Mouse (Mus musculus) thymus, postnatal 25 days (tissue): ENCODE measurements around the gene Cryzl2.

Source experiments
- DNase-seq: peaks from one replicate; pipeline ENCODE4 v3.0.0; 2022

The Cryzl2 gene

DNA sequence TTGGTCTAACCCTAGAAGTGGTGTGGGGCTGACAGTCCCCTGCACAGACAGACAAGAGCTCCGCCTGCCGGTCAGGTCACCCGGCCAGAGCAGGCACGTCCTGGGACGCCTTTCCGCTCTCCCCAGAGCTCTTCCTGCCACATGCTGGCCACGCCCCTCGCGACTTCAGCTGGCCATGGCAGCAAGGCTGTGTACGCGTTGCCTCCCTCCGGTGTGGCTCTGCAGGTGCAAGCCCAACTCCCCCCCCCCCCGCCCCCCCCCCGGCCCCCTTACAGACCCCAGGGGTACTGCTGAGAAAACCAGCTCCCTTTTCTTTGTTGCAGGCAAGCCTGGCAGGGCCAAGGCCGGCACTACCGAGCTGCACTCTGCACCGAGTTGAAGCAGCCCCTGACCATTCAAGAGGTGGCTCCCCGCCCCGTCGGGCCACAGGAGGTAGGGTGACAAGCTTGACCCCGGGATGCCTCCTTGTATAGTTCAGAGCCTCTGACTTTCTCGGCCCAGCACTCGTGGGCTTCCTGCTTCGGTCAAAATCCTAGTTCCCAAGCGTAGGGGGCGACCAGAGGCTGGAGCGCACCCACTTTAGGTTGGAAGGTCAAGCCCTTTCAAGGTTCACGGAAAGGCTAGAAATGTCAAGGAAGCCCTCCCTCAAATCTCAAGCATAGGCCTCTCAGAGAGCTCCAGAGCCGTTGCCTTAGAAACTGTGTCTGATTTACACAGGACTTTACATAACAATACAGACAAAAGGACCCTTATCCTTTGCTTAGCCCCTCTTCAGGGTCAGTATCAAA is at the start of gene Cryzl2:
TSS of gene Cryzl2 (plus strand) at position 157 of the 788 bp plus-strand sequence.
- peak; percentile 79 for DNase-seq

DNA sequence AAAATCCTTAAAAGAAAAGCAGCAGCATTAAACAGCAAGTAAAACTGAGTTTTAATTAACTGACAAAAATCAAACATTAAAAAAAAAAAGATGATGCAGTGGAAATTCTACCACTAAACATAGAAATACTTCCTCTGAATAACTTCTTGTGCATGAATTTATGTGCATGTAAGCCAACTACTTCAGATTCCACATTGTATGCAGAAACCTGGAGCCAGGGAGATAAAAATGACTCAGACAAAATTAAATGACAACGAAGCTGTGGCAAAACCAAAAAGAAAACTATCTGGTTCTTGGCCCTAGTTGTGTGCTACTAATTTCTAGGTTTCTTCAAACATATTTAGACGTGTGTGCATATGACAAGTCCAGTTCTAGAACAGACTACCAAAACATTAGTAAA is 48.7 kb upstream of the Cryzl2 start:
- DNase-seq, result no peak

DNA sequence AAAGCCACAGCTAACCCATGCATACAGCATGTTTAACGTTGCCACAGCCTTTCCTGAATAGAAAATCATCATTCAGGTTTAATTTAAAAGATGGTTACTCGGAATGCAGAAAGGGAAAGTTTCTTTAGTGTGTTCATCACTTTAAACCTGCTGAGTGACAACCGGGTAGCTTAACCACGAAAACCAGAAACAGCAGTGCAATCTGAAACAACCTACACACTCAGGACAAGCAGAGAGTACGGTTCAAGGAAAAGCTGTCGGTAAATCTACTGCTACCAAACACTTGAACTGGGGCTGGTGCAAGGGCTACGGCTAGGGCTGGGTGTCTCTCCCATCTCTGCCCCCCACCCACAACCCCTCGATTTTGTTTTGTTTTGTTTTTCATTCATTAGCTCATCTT is 47.4 kb upstream of the Cryzl2 start:
- no peak for DNase-seq

DNA sequence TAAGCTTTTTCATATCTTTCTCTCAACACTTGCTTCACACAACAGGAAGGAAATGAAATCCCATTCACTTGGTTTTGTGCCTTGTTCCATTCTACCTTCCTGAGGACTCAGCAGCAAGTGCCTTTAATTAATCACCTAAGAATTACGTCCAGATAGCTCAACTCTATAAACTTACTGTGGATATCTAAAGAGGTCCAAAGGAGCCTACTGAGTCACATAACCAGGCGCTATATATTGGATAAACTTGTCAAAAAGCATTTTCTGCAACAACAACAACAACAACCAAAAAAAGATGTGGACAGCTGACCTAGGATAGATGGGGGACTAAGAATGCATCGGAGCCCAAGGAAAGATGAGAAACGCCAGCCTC is 47.1 kb upstream of the Cryzl2 start:
- DNase-seq, result no peak

- DNase-seq, result no peak
Observed at GRCm38 (mm10) chr1:157411711-157412380, 46.5 kb upstream of the Cryzl2 start.

DNA sequence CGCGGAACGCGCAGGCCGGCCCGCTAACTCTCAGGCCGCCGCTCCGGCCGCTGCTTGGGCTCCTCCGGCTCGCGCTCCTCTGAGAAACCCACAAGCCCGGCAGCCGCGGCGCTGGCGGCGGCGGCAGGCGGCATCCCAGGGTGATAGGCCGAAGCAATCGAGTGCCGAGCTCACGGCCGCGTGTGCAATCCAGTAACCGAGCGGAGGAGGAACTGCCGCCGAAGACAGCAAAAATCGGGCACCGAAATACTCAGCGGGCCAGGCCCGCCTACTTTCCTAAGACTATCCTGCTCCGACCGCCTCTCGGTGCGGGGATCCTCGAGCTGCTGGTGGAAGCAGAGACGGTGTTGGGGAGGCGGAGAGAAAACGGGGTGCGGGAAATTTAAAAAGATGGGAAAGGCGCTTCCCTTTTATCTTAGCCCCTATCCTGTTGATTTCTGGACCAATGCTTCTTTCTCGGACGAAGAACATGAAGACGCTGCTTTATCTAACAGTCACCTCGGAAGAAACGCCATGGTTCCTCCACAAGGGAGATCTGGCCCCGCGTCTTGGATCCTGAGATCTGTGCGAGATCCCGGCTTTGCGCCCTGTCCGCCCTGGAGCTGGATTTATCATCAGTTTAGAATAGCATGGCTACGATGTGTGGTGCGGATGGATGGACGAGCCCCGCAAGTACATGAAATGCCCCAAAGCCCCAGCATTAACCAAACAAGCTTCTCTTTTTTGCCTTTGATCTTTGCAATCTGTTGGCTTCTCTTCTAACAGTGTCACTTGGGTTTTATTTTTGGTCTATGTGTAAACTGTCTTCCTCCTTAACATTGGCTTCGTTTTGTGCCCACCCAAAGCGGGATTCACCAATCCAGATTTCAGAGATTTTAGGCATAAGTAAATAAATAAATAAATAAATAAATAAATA is 45.7 kb upstream of the Cryzl2 start, which contains the start of gene Rasal2:
TSS of gene Rasal2 (minus strand) at position 142 of the 916 bp plus-strand sequence.
- DNase-seq, result peak; percentile 88

DNA sequence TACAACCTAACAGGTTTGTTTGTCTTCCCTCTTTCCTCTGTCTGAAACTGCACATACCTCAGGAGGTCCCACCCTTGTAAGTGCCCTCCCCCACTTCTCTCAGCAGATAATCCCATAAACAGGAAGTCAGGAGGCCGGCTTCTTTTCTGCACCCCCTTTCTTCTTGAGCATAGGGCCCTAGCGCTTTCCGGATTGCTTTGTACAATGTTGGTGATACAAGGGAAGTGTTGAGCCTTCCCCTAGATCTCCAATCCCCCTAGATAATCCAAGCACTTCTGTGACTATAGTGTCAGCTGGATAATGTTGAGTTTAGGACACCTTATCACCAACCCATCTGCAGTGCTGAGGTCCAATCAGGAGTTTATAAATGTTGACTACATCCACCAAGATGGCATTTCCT is 42.6 kb upstream of the Cryzl2 start:
- no peak for DNase-seq

GRCm38 (mm10) chr1:157416628-157417027 is 41.7 kb upstream of the Cryzl2 start:
- no peak for DNase-seq

- no peak for DNase-seq
Observed at GRCm38 (mm10) chr1:157417414-157417813, 41.0 kb upstream of the Cryzl2 start.

DNA sequence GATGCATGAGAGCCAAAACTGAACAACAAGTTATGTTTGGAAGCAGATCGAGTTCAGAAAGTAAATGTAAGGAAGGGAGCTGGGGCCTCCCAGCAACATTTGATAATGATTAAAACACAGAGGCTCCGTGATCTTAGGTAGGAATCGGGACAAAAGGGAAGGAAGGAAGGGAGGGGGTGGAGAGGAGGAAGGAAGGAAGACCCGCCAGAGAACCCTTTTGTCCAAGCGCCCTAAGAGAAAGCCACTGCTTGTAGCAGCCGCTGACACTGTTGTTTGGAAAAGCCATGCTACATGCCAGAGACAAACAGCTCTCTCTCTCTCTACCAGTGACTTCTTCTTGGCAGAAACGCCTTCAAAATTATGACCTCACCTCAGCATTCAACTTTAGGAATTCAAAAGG is 40.5 kb upstream of the Cryzl2 start:
- DNase-seq, result no peak

DNA sequence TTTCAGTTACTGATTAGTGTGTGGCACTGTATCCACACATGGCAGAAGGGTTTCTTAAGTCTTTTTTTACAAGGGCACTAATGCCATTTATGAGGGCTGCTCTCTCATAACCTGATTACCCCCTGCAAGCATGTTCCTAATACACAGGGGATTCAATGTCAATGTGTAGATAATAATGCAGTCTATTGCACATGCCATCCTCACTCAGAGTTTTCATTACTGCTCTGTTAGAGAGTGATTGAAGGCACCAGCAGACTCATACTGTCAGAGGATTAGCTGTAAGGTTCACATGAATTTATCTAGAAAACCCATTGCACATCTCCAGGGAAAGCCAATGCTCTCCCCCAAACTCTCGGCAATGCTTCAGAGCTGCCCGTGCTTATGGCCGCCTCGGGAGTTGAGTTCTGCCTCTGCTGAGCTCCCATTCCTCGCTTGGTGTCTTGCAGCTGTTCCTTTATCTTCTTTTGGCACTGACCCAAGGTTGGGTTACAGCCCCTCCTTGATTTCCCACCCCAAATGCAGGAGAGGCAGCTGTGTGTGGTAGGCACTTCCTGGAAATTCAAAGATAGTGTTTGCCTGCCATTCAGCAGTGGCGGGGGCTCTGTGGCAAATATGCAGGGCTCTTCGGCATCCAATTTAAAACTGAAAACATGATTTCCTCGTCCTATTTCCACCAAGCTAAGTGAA is 32.5 kb upstream of the Cryzl2 start:
- DNase-seq, result no peak

GRCm38 (mm10) chr1:157426933-157427332 is 31.4 kb upstream of the Cryzl2 start:
- no peak for DNase-seq

GRCm38 (mm10) chr1:157427604-157428003 is 30.8 kb upstream of the Cryzl2 start:
- no peak for DNase-seq

DNA sequence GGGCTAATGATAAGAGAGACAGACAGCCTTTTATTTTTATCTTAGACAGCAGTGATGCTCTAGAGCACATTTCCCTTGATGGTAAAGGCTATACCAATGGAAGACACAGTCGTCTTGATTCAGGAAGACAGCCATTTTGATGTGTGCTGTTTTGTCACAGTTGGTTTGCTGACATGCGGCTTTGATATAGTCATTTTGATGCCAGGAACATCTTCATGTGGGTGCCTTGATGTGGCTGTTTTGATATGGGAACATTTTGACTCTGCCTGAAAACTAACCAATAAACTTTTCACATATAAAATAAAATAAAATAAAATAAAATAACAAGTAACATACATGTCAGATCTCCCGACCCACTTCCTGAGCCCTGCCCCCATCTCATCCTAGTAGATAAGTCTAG is 30.0 kb upstream of the Cryzl2 start:
- peak; percentile 55 for DNase-seq

DNA sequence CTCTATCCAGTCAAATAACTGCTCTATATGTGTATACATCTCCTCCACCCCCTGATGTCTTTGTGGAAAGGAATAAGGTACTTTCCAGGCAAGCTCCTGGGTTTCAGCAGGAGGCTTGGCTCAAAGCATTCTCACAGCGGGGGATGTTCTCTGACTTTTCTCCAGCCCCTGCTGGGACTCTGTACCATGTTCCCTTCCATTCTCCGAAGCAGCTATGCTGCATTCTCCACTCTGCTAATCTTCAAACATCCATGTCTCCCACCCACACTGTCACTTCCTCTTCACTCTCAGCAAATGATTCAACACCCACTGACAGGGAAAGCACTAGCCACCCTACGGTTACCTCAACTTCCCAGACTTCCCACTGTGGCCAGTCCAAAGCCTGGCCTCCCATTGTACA is 25.1 kb upstream of the Cryzl2 start:
- no peak for DNase-seq

GRCm38 (mm10) chr1:157434404-157434803 is 24.0 kb upstream of the Cryzl2 start:
- DNase-seq, result no peak

DNA sequence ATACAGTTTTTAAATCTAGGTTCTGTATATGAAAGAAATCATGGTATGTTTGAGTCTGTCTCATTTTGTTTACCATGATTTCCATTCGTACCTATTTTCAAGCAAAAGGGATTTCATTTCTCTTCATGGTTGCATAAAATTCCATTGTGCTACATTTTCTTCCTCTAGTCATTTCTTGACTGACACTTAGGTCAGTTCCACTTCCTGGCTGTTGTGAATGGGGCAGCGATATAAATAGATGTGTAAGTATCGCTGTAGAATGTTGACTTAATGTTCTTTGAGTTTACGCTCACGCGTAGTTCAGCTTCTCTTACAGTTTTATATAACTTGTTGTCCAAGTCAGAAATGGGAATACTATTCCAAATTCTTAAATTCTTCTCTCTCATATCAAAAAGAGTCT is 22.5 kb upstream of the Cryzl2 start:
- DNase-seq, result no peak

DNA sequence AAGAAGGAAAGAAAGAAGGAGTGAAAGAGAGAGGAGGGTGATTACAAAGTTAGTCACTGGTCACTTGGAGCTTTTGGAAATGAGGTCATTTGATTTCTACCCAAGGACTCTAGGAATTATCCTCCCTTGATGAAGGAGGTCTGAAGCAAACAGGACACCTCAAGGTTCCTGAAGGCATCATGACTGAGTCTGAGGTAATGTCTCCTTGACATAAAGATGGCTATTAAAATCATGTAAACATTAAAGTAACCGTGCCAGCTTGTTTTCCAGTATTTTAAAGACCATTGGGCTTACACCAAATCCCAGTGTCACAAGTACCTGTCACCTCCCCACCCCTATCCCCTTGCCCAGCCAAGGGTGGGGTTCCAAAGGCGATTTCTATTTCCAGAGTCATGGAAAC is 20.1 kb upstream of the Cryzl2 start:
- no peak for DNase-seq

GRCm38 (mm10) chr1:157439101-157439500 is 19.3 kb upstream of the Cryzl2 start:
- no peak for DNase-seq

- DNase-seq, result no peak
Observed at GRCm38 (mm10) chr1:157439973-157440641, 18.3 kb upstream of the Cryzl2 start.

GRCm38 (mm10) chr1:157443026-157443722 is 15.2 kb upstream of the Cryzl2 start:
- no peak for DNase-seq
